Comparison of ENCODE assay signal across 21 mouse cellular contexts in the genomic region with DNA sequence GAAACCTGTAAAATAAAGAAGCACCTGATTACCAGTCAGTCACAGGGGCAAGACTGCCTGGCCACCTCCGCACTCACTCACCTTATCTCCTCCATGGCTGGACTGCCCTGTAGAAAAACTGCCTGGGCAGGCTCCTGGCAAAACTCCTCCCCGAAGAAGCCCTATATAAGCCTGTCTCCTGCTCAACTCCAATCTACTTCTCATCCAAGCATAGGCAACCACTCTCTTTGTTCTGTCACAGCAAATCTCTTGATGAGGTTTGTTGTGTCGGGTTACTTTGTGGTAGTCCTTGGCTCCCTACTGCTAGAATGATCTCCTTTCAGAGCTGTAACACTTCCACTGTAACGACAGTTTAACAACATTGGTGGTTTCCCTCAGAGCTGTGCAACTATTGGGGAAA. TPM values are rescaled to one million over a fixed set of nuclear protein-coding genes. Genes with fewer than 3 reads are reported as not detected.
A peak's percentile ranks its signal among the peaks of the same experiment; 100 is the strongest.
DNase-seq lines count a peak whose midpoint lies in the region; ATAC-seq and TF ChIP-seq lines count a peak whose summit lies in the region.
"Had no signal": no experiment of that assay in that cellular context is flagged by ENCODE, and none has a peak within 500 bp of the region (broad histone marks: within the 10 kb centered on the region; RNA-seq: fewer than 3 reads in every experiment).

No protein-coding gene starts in this region.

- H3K4me3 ChIP-seq in heart, embryonic 15.5 days: no peak overlapping the region
- no peak overlapping the region for H3K4me3 ChIP-seq in liver, embryonic 16.5 days (ENCODE audit: low read depth, low read length)
- no peak overlapping the region for H3K4me3 ChIP-seq in lung, adult 2 months (replicated peaks; ENCODE audit: extremely low read depth, low read depth, low read length)
- H3K4me3 ChIP-seq: embryonic facial prominence, embryonic 13.5 days; hindbrain, embryonic 10.5 days; limb, embryonic 13.5 days; neural tube, embryonic 15.5 days had no signal

- peak overlapping the region; percentile 26; the same call in 1 of the 2 replicates for H3K27ac ChIP-seq in heart, embryonic 15.5 days
- peak overlapping the region; percentile 10 for H3K27ac ChIP-seq in liver, embryonic 16.5 days (ENCODE audit: low read length)
- H3K27ac ChIP-seq: embryonic facial prominence, embryonic 13.5 days; hindbrain, embryonic 10.5 days; kidney, postnatal 0 days; limb, embryonic 13.5 days; neural tube, embryonic 15.5 days had no signal

- H3K4me2 ChIP-seq in heart, embryonic 15.5 days: no peak overlapping the region
- H3K4me2 ChIP-seq in liver, embryonic 16.5 days (ENCODE audit: low read depth, low read length): no peak overlapping the region
- H3K4me2 ChIP-seq: embryonic facial prominence, embryonic 13.5 days; limb, embryonic 13.5 days; neural tube, embryonic 15.5 days had no signal

- ATAC-seq in heart, embryonic 15.5 days (replicated peaks; ENCODE audit: insufficient number of reproducible peaks, insufficient read depth, low FRiP score, low read depth): no peak
- ATAC-seq in liver, embryonic 16.5 days (ENCODE audit: low read depth): no peak
- ATAC-seq: forebrain, embryonic 14.5 days; Patski had no signal

- H3K27me3 ChIP-seq in heart, embryonic 15.5 days: no peaks in the 10 kb centered on the region
- H3K27me3 ChIP-seq in liver, embryonic 16.5 days (ENCODE audit: control insufficient read depth, insufficient read depth, low read depth, low read length): no peaks in the 10 kb centered on the region
- H3K27me3 ChIP-seq: embryonic facial prominence, embryonic 13.5 days; limb, embryonic 13.5 days; neural tube, embryonic 15.5 days; Patski had no signal

- H3K9ac ChIP-seq in heart, embryonic 15.5 days: no peak overlapping the region
- no peak overlapping the region for H3K9ac ChIP-seq in liver, embryonic 16.5 days (ENCODE audit: low read depth, low read length)
- H3K9ac ChIP-seq: embryonic facial prominence, embryonic 13.5 days; limb, embryonic 13.5 days; neural tube, embryonic 15.5 days had no signal

- DNase-seq in heart, adult 9 months (ENCODE audit: low spot score in 2 of 2): no peak
- DNase-seq in A20 (ENCODE audit: low read depth, low spot score): peak; percentile 72
- peak; percentile 29 for DNase-seq in c-Kit-positive CD71-positive TER-119-positive erythroid progenitor cells, embryonic 14.5 days (ENCODE audit: low spot score)
- no peak for DNase-seq in frontal cortex, postnatal 10 days (ENCODE audit: low spot score in 2 of 2)
- no peak for DNase-seq in lung, adult 2 months
- DNase-seq: adrenal gland, postnatal 10 days; cerebellum, adult 11-12 months; cerebellum, postnatal 14 days; gastrocnemius, postnatal 25 days; kidney, adult 11 months; midbrain, embryonic 14.5 days; right cerebral cortex, postnatal 14 days had no signal

- no peak for TF ChIP-seq CTCF in lung, adult 2 months (IDR thresholded peaks at IDR 0.05; ENCODE audit: insufficient read depth, low read length)

- WGBS in heart, embryonic 15.5 days: 24% methylated on average over 4 of the region's 4 CpGs
- WGBS in liver, embryonic 16.5 days (ENCODE audit: insufficient replicate concordance): 28% methylated on average over 4 of the region's 4 CpGs
- 41% methylated on average over 4 of the region's 4 CpGs for WGBS in lung, adult 2 months

- no peaks in the 10 kb centered on the region for H3K9me3 ChIP-seq in heart, embryonic 15.5 days (replicated peaks)
- no peaks in the 10 kb centered on the region for H3K9me3 ChIP-seq in liver, embryonic 16.5 days (replicated peaks; ENCODE audit: control insufficient read depth, low read length)
- H3K9me3 ChIP-seq: embryonic facial prominence, embryonic 13.5 days; hindbrain, embryonic 10.5 days; limb, embryonic 13.5 days; neural tube, embryonic 15.5 days had no signal

- no peaks in the 10 kb centered on the region for H3K36me3 ChIP-seq in heart, embryonic 15.5 days
- H3K36me3 ChIP-seq in liver, embryonic 16.5 days (ENCODE audit: control insufficient read depth, insufficient read depth): no peaks in the 10 kb centered on the region
- H3K36me3 ChIP-seq: embryonic facial prominence, embryonic 13.5 days; hindbrain, embryonic 10.5 days; limb, embryonic 13.5 days; neural tube, embryonic 15.5 days had no signal

- H3K4me1 ChIP-seq in heart, embryonic 15.5 days (replicated peaks): peaks cover 37% of the 10 kb centered on the region
- H3K4me1 ChIP-seq in liver, embryonic 16.5 days (ENCODE audit: control insufficient read depth, low read depth, low read length): peaks cover 48% of the 10 kb centered on the region
- H3K4me1 ChIP-seq in lung, adult 2 months (ENCODE audit: control insufficient read depth, insufficient read depth, low read length): peaks cover 5% of the 10 kb centered on the region

- TF ChIP-seq POLR2A in lung, adult 2 months (IDR thresholded peaks at IDR 0.05; ENCODE audit: borderline replicate concordance, extremely low read depth, low read depth, low read length): no peak

RNA-seq across cellular contexts. Expression of a gene that starts 3.6 kb away (rescaled TPM):
- polyA plus RNA-seq in heart, embryonic 15.5 days (2015; fragmentation: Nextera tagmentation; extraction: Ambion mirVana): 19.1 and 29.7 TPM in 2 replicates
- 20.2 and 21.1 TPM in 2 replicates for polyA plus RNA-seq in liver, embryonic 16.5 days (2015; fragmentation: Nextera tagmentation; extraction: Ambion mirVana)
- 23.7 and 25.3 TPM in 2 replicates for polyA plus RNA-seq in lung, adult 2 months (2012; rRNA removed)

RNA-seq across cellular contexts. Expression of a gene that starts 4.3 kb away (rescaled TPM):
- polyA plus RNA-seq in heart, embryonic 15.5 days (2015; fragmentation: Nextera tagmentation; extraction: Ambion mirVana): 52.4 and 65.6 TPM in 2 replicates
- 118 and 119 TPM in 2 replicates for polyA plus RNA-seq in liver, embryonic 16.5 days (2015; fragmentation: Nextera tagmentation; extraction: Ambion mirVana)
- polyA plus RNA-seq in lung, adult 2 months (2012; rRNA removed): 16.6 and 21.5 TPM in 2 replicates

RNA-seq across cellular contexts. Expression of a gene that starts 27.1 kb away (rescaled TPM):
- 5.7 and 8.2 TPM in 2 replicates for polyA plus RNA-seq in heart, embryonic 15.5 days (2015; fragmentation: Nextera tagmentation; extraction: Ambion mirVana)
- polyA plus RNA-seq in liver, embryonic 16.5 days (2015; fragmentation: Nextera tagmentation; extraction: Ambion mirVana): 2.1 and 2.3 TPM in 2 replicates
- 30.3 and 34.2 TPM in 2 replicates for polyA plus RNA-seq in lung, adult 2 months (2012; rRNA removed)

RNA-seq across cellular contexts. Expression of a gene that starts 28.2 kb away (rescaled TPM):
- 26.4 and 29.8 TPM in 2 replicates for polyA plus RNA-seq in heart, embryonic 15.5 days (2015; fragmentation: Nextera tagmentation; extraction: Ambion mirVana)
- 15.4 and 15.5 TPM in 2 replicates for polyA plus RNA-seq in liver, embryonic 16.5 days (2015; fragmentation: Nextera tagmentation; extraction: Ambion mirVana)
- 11.5 and 14.1 TPM in 2 replicates for polyA plus RNA-seq in lung, adult 2 months (2012; rRNA removed)

RNA-seq across cellular contexts. Expression of a gene that starts 28.5 kb away (rescaled TPM):
- 7.3 and 9.2 TPM in 2 replicates for polyA plus RNA-seq in heart, embryonic 15.5 days (2015; fragmentation: Nextera tagmentation; extraction: Ambion mirVana)
- polyA plus RNA-seq in liver, embryonic 16.5 days (2015; fragmentation: Nextera tagmentation; extraction: Ambion mirVana): 2.9 and 3.1 TPM in 2 replicates
- polyA plus RNA-seq in lung, adult 2 months (2012; rRNA removed): 13.4 and 13.9 TPM in 2 replicates

Comparison
In these comparisons a context has a peak if more than half of its experiments do, and no peak if none do; other contexts are left out.
1. DNase-seq: peak in A20 (single experiment) and c-Kit-positive CD71-positive TER-119-positive erythroid progenitor cells, embryonic 14.5 days (single experiment); none in heart, adult 9 months (0 of 2), frontal cortex, postnatal 10 days (0 of 2) and lung, adult 2 months (single experiment).